Mouse (Mus musculus) neural tube, embryonic 15.5 days (tissue): ENCODE data around the gene Hipk4. TPM values are rescaled to one million over a fixed set of nuclear protein-coding genes. Genes with fewer than 3 reads are reported as not detected.

Experiments used
- ATAC-seq: fragments of 200-750 bp; cut with Nextera tagmentation; 2 replicates; pipeline ENCODE4 v1.8.0; 2017; ENCODE audit warnings: mild to moderate bottlenecking, moderate TSS enrichment, moderate library complexity; ENCODE audit not compliant: low FRiP score
- H3K27ac ChIP-seq: fragments of 300-500 bp; sonication (generic); replicated peaks from 2 replicates; pipeline ENCODE4 v1.5.1; 2015; ENCODE audit warnings: mild to moderate bottlenecking, inconsistent platforms
- H3K27me3 ChIP-seq: fragments of 300-500 bp; sonication (generic); replicated peaks from 2 replicates; pipeline ENCODE4 v1.6.1; 2015; ENCODE audit warnings: inconsistent platforms
- H3K36me3 ChIP-seq: fragments of 300-500 bp; sonication (generic); 2 replicates; pipeline ENCODE4 v1.6.1; 2015; ENCODE audit warnings: inconsistent platforms
- H3K4me1 ChIP-seq: fragments of 300-500 bp; sonication (generic); 2 replicates; pipeline ENCODE4 v1.6.1; 2015; ENCODE audit warnings: inconsistent platforms
- H3K4me2 ChIP-seq: fragments of 300-500 bp; sonication (generic); 2 replicates; pipeline ENCODE4 v1.6.1; 2015; ENCODE audit warnings: inconsistent platforms, mild to moderate bottlenecking, moderate library complexity
- H3K4me3 ChIP-seq: fragments of 300-500 bp; sonication (generic); replicated peaks from 2 replicates; pipeline ENCODE4 v1.5.1; 2015; ENCODE audit warnings: mild to moderate bottlenecking, inconsistent platforms
- H3K9ac ChIP-seq: fragments of 300-500 bp; sonication (generic); replicated peaks from 2 replicates; pipeline ENCODE4 v1.6.1; 2015; ENCODE audit warnings: mild to moderate bottlenecking, inconsistent platforms
- H3K9me3 ChIP-seq: fragments of 300-500 bp; sonication (generic); replicated peaks from 2 replicates; pipeline ENCODE4 v1.6.1; 2016; ENCODE audit warnings: inconsistent platforms
- WGBS: fragments of 180-500 bp; shearing (Covaris S2); methylation state at CpG from one replicate; pipeline ENCODE4 v1.1.7; 2015; ENCODE audit warnings: mixed read lengths; 5-methylcytosine and 5-hydroxymethylcytosine counted together
- polyA plus RNA-seq: library from polyadenylated mRNA; unstranded; fragments of >200 nt; fragmentation: Nextera tagmentation; extraction: Ambion mirVana; gene quantifications from 2 replicates; pipeline ENCODE4 v1.2.1, GENCODE M21; 2015

Hipk4 gene
- polyA plus RNA-seq, 1 experiment from 2014 or later, result 2.1 TPM

DNA sequence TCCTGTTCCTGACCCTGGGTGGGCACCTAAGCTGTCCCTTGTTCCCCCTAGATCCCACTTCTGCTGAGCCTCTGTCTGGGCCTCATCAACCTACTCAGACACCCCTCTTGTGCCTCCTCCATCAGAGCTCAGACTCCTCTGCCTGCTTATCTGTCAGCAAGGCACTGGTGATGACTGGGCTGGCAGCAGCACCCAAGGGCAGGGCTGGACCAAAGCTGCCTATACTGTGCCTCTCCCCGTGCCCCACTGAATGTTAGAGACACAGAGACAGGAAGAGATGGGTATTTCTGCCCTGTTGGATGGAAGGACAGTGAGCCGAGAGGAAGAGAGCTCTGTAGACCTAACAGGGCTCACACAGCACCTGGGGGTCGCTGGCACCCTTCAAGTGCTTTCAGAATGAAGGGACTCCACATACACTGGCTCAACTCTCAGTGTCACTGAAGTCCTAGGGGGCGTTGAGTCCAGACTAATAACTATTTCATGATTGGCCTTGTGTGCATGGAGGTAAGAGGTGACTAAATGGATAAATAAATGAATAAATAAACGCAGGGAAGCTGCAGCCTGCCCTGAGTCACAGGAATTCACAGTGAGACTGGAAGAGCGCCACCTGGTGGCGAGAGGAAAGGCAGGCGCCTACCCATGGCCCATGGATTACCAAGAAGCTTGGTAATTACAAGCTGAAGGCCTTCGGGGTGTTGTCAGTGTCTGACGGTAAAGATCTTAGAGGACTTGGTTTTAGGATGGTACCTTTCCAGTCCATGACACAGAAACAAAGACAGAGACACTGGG, 3.2 kb downstream of the Hipk4 start:
- no peaks in the 10 kb centered on the region for H3K27me3 ChIP-seq
- 25% methylated on average over 10 of the region's 10 CpGs for WGBS

DNA sequence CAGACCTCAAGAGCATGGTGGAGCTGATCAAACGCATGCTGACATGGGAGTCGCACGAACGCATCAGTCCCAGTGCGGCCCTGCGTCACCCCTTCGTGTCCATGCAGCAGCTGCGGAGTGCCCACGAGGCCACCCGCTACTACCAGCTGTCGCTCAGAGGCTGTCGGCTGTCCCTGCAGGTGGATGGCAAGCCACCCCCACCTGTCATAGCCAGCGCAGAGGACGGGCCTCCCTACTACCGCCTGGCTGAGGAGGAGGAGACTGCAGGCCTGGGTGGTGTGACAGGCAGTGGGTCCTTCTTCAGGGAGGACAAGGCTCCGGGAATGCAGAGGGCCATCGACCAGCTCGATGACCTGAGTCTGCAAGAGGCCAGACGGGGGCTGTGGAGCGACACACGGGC, 6.0 kb downstream of the Hipk4 start:
- Histone ChIP-seq H3K4me3 (no peak overlapping the region), H3K36me3 (peaks cover 48% of the 10 kb centered on the region), H3K9me3 (no peaks in the 10 kb centered on the region), H3K4me1 (0 out of 2 replicates have a peak, but pooled peaks cover 6% of the 10 kb centered on the region), H3K9ac (no peak overlapping the region), H3K4me2 (no peak overlapping the region), H3K27ac (no peak overlapping the region), H3K27me3 (no peaks in the 10 kb centered on the region)
- ATAC-seq, result no peak
- WGBS, result 82% methylated on average over 21 of the region's 21 CpGs

More for the DNA sequence above, 3.2 kb downstream of the Hipk4 start:
- H3K36me3 ChIP-seq, result peaks cover 24% of the 10 kb centered on the region
- peak; percentile 81 for ATAC-seq
- H3K4me2 ChIP-seq, result no peak overlapping the region
- H3K9ac ChIP-seq, result no peak overlapping the region
- no peak overlapping the region for H3K4me3 ChIP-seq
- no peak overlapping the region for H3K27ac ChIP-seq
- H3K4me1 ChIP-seq, result 0 out of 2 replicates have a peak, but pooled peaks cover 6% of the 10 kb centered on the region
- no peaks in the 10 kb centered on the region for H3K9me3 ChIP-seq

DNA sequence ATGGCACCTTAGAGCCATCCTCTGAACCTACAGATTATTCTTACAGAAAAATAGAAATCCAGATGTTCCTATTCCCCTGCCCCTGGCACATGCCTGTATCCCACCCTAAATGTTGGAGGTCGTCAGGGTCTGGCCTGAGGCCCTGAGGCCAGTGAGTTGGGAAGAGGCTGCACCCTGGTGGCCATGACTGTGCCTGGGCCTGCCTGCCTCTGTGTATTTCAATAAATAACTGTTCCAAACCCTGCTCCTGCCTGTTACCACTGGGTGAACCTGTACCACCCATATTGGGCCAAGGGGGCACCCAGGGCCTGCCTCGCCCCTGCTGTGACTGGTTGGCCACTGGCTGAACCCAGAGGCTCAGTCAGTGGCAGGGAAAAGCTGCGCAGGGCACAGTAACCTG, 7.9 kb downstream of the Hipk4 start:
- Histone ChIP-seq H3K27ac (no peak overlapping the region), H3K36me3 (peaks cover 65% of the 10 kb centered on the region), H3K4me1 (0 out of 2 replicates have a peak, but pooled peaks cover 6% of the 10 kb centered on the region), H3K4me3 (no peak overlapping the region), H3K27me3 (no peaks in the 10 kb centered on the region), H3K4me2 (no peak overlapping the region), H3K9me3 (no peaks in the 10 kb centered on the region), H3K9ac (no peak overlapping the region)
- 86% methylated on average over 3 of the region's 3 CpGs for WGBS
- ATAC-seq, result no peak

DNA sequence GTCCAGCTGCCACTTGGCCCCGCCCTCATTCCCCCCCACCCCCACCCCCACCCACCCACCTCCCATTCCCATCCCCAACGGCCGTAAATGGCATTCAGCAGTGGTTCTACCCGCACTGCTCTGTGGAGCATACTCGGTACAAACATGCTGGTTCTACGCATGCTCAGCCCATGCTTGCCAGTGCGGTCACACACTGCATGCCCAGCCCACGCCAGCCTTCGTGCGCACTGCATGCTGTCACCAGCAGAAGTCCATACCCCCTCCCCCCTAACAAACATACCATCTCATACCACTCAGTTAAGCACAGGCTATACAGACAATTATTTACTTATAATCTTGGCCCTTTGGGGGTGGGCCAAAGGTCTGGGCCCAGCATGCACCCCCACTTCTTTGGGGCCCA, 8.6 kb downstream of the Hipk4 start:
- Histone ChIP-seq H3K9me3 (no peaks in the 10 kb centered on the region), H3K27ac (no peak overlapping the region), H3K4me3 (no peak overlapping the region), H3K9ac (no peak overlapping the region), H3K4me1 (no peaks in the 10 kb centered on the region), H3K27me3 (no peaks in the 10 kb centered on the region), H3K4me2 (no peak overlapping the region), H3K36me3 (peaks cover 72% of the 10 kb centered on the region)
- ATAC-seq, result no peak
- WGBS, result 85% methylated on average over 10 of the region's 10 CpGs

DNA sequence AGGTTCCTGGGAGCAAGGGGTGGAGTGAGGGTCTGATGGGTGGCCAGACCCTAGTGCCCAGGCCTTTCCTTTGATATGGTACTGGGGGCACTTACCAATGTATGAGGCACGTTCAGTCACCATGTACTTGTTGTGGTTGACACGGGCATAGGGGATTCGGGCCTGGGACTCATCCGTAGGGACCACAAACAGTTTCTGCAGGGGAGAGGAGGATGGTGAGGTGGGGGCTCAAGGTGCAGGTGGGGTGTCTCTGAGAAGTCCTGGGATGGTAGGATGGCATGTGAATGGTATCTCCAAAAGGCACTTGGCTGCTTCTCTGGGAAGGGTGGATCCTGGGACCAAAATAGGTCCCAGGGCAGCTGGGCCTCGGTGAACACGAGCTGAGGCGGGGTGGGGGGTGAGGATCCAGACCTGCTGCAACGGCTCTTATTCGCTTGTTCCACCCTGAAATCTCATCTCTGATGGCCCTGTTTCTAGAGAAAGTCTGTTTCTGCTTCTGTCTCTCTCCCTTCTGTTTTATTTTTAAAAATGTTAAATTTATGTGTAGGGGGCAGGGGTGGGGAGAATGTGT, 9.5 kb downstream of the Hipk4 start:
- H3K36me3 ChIP-seq, result peaks cover 81% of the 10 kb centered on the region
- no peak for ATAC-seq
- no peak overlapping the region for H3K4me3 ChIP-seq
- 92% methylated on average over 9 of the region's 9 CpGs for WGBS
- no peak overlapping the region for H3K27ac ChIP-seq
- H3K9me3 ChIP-seq, result no peaks in the 10 kb centered on the region
- H3K4me1 ChIP-seq, result no peaks in the 10 kb centered on the region
- H3K9ac ChIP-seq, result no peak overlapping the region
- H3K4me2 ChIP-seq, result no peak overlapping the region
- H3K27me3 ChIP-seq, result no peaks in the 10 kb centered on the region

DNA sequence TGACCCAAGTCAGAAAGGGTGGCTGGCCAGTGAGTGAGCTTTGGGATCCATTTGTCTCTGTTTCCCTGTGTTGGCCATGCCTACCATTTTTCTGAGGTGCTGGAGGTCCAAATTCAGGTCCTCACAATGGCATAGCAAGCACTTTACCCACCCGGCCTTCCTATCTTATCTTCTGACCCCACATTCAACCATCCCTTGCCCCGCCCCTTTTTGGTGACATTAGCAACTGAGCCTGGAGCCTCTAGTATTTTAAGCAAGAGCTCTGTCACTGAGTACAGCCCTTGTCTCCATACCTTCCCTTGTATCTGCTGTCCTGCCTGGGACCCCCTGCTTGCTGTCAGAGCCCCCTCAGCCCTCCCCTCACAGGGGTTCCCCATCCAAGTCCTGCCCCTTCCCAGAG, 12.3 kb downstream of the Hipk4 start:
- 88% methylated on average over 2 of the region's 2 CpGs for WGBS
- Histone ChIP-seq H3K9ac (no peak overlapping the region), H3K27ac (no peak overlapping the region), H3K4me2 (no peak overlapping the region), H3K36me3 (peaks cover 87% of the 10 kb centered on the region), H3K4me1 (no peaks in the 10 kb centered on the region), H3K27me3 (no peaks in the 10 kb centered on the region), H3K4me3 (no peak overlapping the region), H3K9me3 (no peaks in the 10 kb centered on the region)
- ATAC-seq, result no peak

DNA sequence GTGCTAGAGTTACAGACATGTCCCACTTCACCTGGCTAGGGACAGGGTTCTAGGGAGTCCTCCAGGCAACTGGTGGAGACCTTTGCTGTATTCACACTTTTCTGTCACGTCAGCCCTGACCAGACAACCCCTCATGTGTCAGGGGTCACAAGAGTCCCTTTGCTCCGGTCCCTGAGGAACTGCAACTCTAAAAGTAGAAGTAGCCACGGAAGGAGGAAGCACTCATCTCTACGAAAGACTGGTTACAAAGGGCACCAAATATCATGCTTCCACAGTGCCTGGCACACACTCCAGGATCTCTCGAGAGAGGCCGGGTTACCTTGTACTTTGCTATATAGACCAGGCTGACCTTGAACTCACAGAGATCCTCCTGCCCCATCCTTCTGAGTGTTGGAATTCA, 13.6 kb downstream of the Hipk4 start:
- H3K36me3 ChIP-seq, result peaks cover 79% of the 10 kb centered on the region
- 91% methylated on average over 6 of the region's 6 CpGs for WGBS
- no peak overlapping the region for H3K27ac ChIP-seq
- H3K9me3 ChIP-seq, result no peaks in the 10 kb centered on the region
- H3K4me2 ChIP-seq, result no peak overlapping the region
- H3K4me3 ChIP-seq, result no peak overlapping the region
- no peaks in the 10 kb centered on the region for H3K27me3 ChIP-seq
- H3K4me1 ChIP-seq, result peaks cover 8% of the 10 kb centered on the region
- H3K9ac ChIP-seq, result no peak overlapping the region
- no peak for ATAC-seq

DNA sequence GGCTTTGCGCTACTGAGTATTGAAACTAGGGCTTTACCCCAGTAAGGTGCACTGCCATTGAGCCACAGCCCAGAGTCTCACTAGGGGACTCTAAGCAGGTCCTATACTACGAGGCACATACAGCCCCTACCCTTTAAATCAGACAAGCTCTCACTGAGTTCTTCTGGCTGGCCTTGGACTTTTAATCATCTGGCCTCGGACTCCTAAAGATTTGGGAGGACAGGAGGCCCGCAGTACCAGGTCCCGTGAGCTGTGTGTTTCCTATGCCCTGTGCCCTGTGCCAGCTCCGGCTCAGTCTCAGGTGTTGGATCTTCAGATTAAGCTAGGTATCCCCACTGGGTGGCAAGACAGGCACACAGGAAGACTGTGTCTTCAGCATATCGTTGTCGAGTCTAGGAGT, 14.9 kb downstream of the Hipk4 start:
- WGBS, result 80% methylated on average over 8 of the region's 8 CpGs
- Histone ChIP-seq H3K4me2 (no peak overlapping the region), H3K27ac (no peak overlapping the region), H3K4me3 (no peak overlapping the region), H3K36me3 (peaks cover 65% of the 10 kb centered on the region), H3K9ac (no peak overlapping the region), H3K9me3 (no peaks in the 10 kb centered on the region), H3K27me3 (no peaks in the 10 kb centered on the region), H3K4me1 (peaks cover 17% of the 10 kb centered on the region)
- no peak for ATAC-seq

DNA sequence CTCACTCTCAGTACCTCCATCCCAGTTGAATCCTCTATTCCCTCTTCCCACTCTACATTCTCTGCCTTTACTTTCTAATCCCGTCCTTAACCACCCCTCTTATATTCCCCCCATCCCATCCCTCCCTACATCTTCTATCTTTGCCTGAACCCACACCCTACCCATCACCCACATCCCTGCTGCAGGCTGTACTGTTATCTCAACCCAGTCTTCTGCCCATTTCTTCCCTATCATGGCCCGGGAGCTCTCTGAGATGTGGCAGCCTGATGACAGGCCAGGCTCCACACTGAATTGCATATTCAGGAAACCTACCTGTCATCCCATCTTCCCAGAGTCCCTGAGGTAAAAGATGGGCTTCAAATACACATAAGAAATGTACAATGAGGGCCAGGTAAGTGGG, 15.7 kb downstream of the Hipk4 start:
- Histone ChIP-seq H3K4me2 (no peak overlapping the region), H3K4me1 (peaks cover 20% of the 10 kb centered on the region), H3K9me3 (no peaks in the 10 kb centered on the region), H3K27ac (no peak overlapping the region), H3K4me3 (no peak overlapping the region), H3K9ac (no peak overlapping the region), H3K36me3 (peaks cover 57% of the 10 kb centered on the region), H3K27me3 (no peaks in the 10 kb centered on the region)
- ATAC-seq, result no peak
- WGBS, result 91% methylated on average over 2 of the region's 2 CpGs

DNA sequence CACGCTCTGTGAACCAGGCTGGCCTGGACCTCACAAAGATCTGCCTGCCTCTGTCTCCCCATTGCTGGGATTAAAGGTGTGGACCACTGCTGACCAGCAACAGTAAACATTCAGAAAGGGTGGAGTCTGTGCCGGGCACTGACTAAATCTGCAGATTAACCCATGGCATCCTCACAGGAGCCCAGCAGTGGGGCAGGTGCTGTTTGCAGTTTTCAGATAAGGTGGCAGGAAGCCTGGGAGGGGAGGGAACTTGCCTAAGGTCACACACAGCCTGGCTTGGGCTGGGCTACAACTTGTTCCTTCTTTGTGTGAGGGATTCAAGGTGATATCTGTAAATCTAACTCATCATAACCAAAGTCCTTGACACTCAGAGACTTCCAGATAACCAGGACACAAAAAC, 17.5 kb downstream of the Hipk4 start:
- ATAC-seq, result no peak
- Histone ChIP-seq H3K4me3 (no peak overlapping the region), H3K9ac (no peak overlapping the region), H3K27me3 (no peaks in the 10 kb centered on the region), H3K4me2 (no peak overlapping the region), H3K27ac (no peak overlapping the region), H3K4me1 (peaks cover 20% of the 10 kb centered on the region), H3K9me3 (no peaks in the 10 kb centered on the region), H3K36me3 (peaks cover 45% of the 10 kb centered on the region)
- WGBS, result 88% methylated on average over 2 of the region's 2 CpGs

DNA sequence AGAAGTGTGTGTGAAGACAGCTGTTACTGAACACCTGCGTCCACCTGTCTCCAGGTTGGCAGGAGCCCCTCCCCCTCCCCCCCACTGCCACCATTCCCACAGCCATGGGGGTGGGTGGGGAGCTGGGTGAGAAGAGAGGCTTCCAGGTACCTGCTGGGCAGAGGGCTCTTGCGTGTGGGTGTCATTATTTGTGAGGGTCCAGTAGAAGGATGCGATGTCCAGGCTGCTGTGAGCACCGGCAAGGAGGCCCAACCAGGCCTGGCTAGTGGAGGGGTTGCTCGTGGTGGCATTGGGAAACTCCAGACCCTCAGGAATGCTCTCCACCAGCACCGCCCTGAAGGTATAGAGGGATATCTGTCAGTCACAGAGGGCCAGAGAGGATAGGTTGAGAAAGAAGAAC, 17.9 kb downstream of the Hipk4 start:
- no peak overlapping the region for H3K27ac ChIP-seq
- 93% methylated on average over 6 of the region's 6 CpGs for WGBS
- no peak overlapping the region for H3K9ac ChIP-seq
- no peak overlapping the region for H3K4me3 ChIP-seq
- peak overlapping the region; percentile 89 for H3K4me2 ChIP-seq
- peaks cover 40% of the 10 kb centered on the region for H3K36me3 ChIP-seq
- no peaks in the 10 kb centered on the region for H3K27me3 ChIP-seq
- no peaks in the 10 kb centered on the region for H3K9me3 ChIP-seq
- H3K4me1 ChIP-seq, result peaks cover 20% of the 10 kb centered on the region
- peak; percentile 1; the same call in 1 of the 2 replicates for ATAC-seq

DNA sequence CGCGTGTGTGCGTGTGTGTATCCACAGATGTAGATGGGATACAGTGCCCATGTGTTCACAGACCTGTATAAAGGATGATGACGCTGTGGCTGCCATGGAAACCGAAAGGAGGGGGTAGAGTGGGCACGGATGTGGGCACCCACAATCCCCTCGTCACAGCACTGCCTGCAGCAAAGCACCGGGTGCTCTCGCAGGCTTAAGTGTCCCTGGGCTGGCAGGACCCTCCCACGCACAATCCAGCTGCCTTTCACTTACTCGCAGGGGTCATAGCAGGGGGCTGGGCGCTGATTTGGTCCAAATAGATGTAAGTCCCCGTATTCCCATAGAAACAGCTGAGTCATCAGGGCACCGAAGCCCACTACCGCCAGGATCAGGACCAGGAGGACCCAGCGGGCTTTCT, 18.4 kb downstream of the Hipk4 start:
- Histone ChIP-seq H3K27ac (no peak overlapping the region), H3K27me3 (no peaks in the 10 kb centered on the region), H3K9ac (peak overlapping the region; percentile 74), H3K36me3 (peaks cover 35% of the 10 kb centered on the region), H3K4me2 (peak overlapping the region; percentile 89), H3K9me3 (no peaks in the 10 kb centered on the region), H3K4me1 (peaks cover 20% of the 10 kb centered on the region), H3K4me3 (peak overlapping the region; percentile 62)
- 58% methylated on average over 16 of the region's 16 CpGs for WGBS
- peak; percentile 43 for ATAC-seq
